Mouse (Mus musculus): ENCODE results near the gene Pclo. TPM values are rescaled to one million over a fixed set of nuclear protein-coding genes. Genes with fewer than 3 reads are reported as not detected.
"Not testable (repeated sequence)": the region's sequence is repeated elsewhere in the genome, so short reads cannot be mapped to it uniquely, and the experiment has no call there.

Pclo gene
- polyA plus RNA-seq, 1 experiment from 2014 or later, result 3.8 TPM

- no peak overlapping the region for H3K9ac ChIP-seq
- no peaks in the 10 kb centered on the region for H3K27me3 ChIP-seq
- H3K27ac ChIP-seq, result no peak overlapping the region
- no peak overlapping the region for H3K4me2 ChIP-seq
- no peak overlapping the region for H3K4me3 ChIP-seq
- H3K9me3 ChIP-seq (replicated peaks), result no peaks in the 10 kb centered on the region
- H3K4me1 ChIP-seq, result no peaks in the 10 kb centered on the region
- no peak for ATAC-seq
- H3K36me3 ChIP-seq (ENCODE audit: poor library complexity, severe bottlenecking), result no peaks in the 10 kb centered on the region
Observed at GRCm38 (mm10) chr5:14853650-14854049, 338.9 kb downstream of the Pclo start.

GRCm38 (mm10) chr5:14885291-14885690 lies 370.6 kb downstream of the Pclo start:
- not testable (repeated sequence) for H3K4me3 ChIP-seq; H3K4me1 ChIP-seq; H3K4me2 ChIP-seq; H3K9me3 ChIP-seq (replicated peaks); H3K27ac ChIP-seq; H3K9ac ChIP-seq; H3K36me3 ChIP-seq (ENCODE audit: poor library complexity, severe bottlenecking); H3K27me3 ChIP-seq; ATAC-seq
- WGBS, result 85% methylated on average over 2 of the region's 2 CpGs

- H3K4me3 ChIP-seq, result no peak overlapping the region
- WGBS, result 81% methylated on average over 3 of the region's 3 CpGs
- no peak for ATAC-seq
- no peaks in the 10 kb centered on the region for H3K27me3 ChIP-seq
- no peak overlapping the region for H3K9ac ChIP-seq
- H3K4me1 ChIP-seq, result no peaks in the 10 kb centered on the region
- H3K4me2 ChIP-seq, result no peak overlapping the region
- H3K27ac ChIP-seq, result no peak overlapping the region
- H3K9me3 ChIP-seq (replicated peaks), result 0 out of 2 replicates have a peak, but pooled peaks cover 6% of the 10 kb centered on the region
- H3K36me3 ChIP-seq (ENCODE audit: poor library complexity, severe bottlenecking), result no peaks in the 10 kb centered on the region
Observed at GRCm38 (mm10) chr5:14892242-14892641, 377.5 kb downstream of the Pclo start.

GRCm38 (mm10) chr5:14903539-14903938 lies 388.8 kb downstream of the Pclo start:
- WGBS, result 20% methylated on average over 3 of the region's 3 CpGs

More at GRCm38 (mm10) chr5:14903539-14903938, 388.8 kb downstream of the Pclo start:
- H3K9me3 ChIP-seq (replicated peaks); H3K4me3 ChIP-seq; ATAC-seq; H3K9ac ChIP-seq; H3K4me2 ChIP-seq; H3K27me3 ChIP-seq; H3K4me1 ChIP-seq; H3K36me3 ChIP-seq (ENCODE audit: poor library complexity, severe bottlenecking); H3K27ac ChIP-seq: not testable (repeated sequence)

Measured in forebrain, embryonic 13.5 days (tissue).